ENCODE assay signal across 5 mouse cellular contexts in genomic region chr1:128319266-128319665, GRCm38 (mm10). TPM values are rescaled to one million over a fixed set of nuclear protein-coding genes. Genes with fewer than 3 reads are reported as not detected.
"Had no signal": no experiment of that assay in that cellular context is flagged by ENCODE, and none has a peak within 500 bp of the region (broad histone marks: within the 10 kb centered on the region; RNA-seq: fewer than 3 reads in every experiment).

No protein-coding gene starts in this region.

RNA-seq across cellular contexts. Expression of gene Lct, which starts 8.9 kb away (rescaled TPM):
- total RNA-seq: liver, adult 2 months; monocyte, adult 5-6 weeks had no signal
- polyA plus RNA-seq: liver, adult 2 months; liver, embryonic 12.5 days; lung, postnatal 0 days; macrophage had no signal
